ENCODE assay signal across 18 mouse cellular contexts in genomic region chr17:16101548-16101947, GRCm38 (mm10).
"Had no signal": no experiment of that assay in that cellular context is flagged by ENCODE, and none has a peak within 500 bp of the region (broad histone marks: within the 10 kb centered on the region; RNA-seq: fewer than 3 reads in every experiment).

No protein-coding gene starts in this region.

- H3K27ac ChIP-seq: liver, embryonic 14.5 days; lung, embryonic 15.5 days; midbrain, embryonic 10.5 days; midbrain, embryonic 13.5 days; neural tube, embryonic 13.5 days; neural tube, embryonic 15.5 days; stomach, embryonic 15.5 days; stomach, postnatal 0 days had no signal

- DNase-seq: lung, adult 18-20 months; lung, postnatal 14 days; lung, postnatal 4 days; right cerebral cortex, postnatal 14 days; thymus, adult 2 months; thymus, postnatal 25 days; thymus, postnatal 4 days had no signal

- H3K4me3 ChIP-seq: lung, embryonic 15.5 days; midbrain, embryonic 10.5 days; midbrain, embryonic 13.5 days; myocyte; neural tube, embryonic 13.5 days; neural tube, embryonic 15.5 days; stomach, embryonic 15.5 days had no signal

- H3K9me3 ChIP-seq: lung, embryonic 15.5 days; midbrain, embryonic 10.5 days; midbrain, embryonic 13.5 days; neural tube, embryonic 13.5 days; neural tube, embryonic 15.5 days; stomach, embryonic 15.5 days had no signal

- H3K27me3 ChIP-seq: lung, embryonic 15.5 days; midbrain, embryonic 13.5 days; neural tube, embryonic 13.5 days; neural tube, embryonic 15.5 days; stomach, embryonic 15.5 days had no signal

- H3K9ac ChIP-seq: liver, embryonic 14.5 days; lung, embryonic 15.5 days; midbrain, embryonic 13.5 days; neural tube, embryonic 13.5 days; neural tube, embryonic 15.5 days; stomach, embryonic 15.5 days had no signal

- H3K4me1 ChIP-seq: lung, embryonic 15.5 days; midbrain, embryonic 10.5 days; midbrain, embryonic 13.5 days; neural tube, embryonic 13.5 days; neural tube, embryonic 15.5 days; stomach, embryonic 15.5 days had no signal

- ATAC-seq: lung, postnatal 0 days; midbrain, embryonic 13.5 days; midbrain, embryonic 16.5 days had no signal

- H3K4me2 ChIP-seq: lung, embryonic 15.5 days; midbrain, embryonic 13.5 days; neural tube, embryonic 13.5 days; neural tube, embryonic 15.5 days; stomach, embryonic 15.5 days had no signal

- H3K36me3 ChIP-seq: lung, embryonic 15.5 days; midbrain, embryonic 10.5 days; midbrain, embryonic 13.5 days; neural tube, embryonic 13.5 days; neural tube, embryonic 15.5 days; stomach, embryonic 15.5 days had no signal
